Mouse (Mus musculus): ENCODE data around the gene Tmbim4. TPM values are rescaled to one million over a fixed set of nuclear protein-coding genes. Genes with fewer than 3 reads are reported as not detected.
A peak's percentile ranks its signal among the peaks of the same experiment; 100 is the strongest.

Gene Tmbim4
- total and polyA plus RNA-seq, 3 experiments: 65.2 to 92.5 (median 74.0) TPM

GRCm38 (mm10) chr10:120231718-120232117 lies 30.3 kb downstream of the Tmbim4 start:
- Histone ChIP-seq H3K4me3 (ENCODE audit: low read depth, low read length) (no peak overlapping the region), H3K27me3 (ENCODE audit: insufficient read depth, low read length) (peaks cover 2% of the 10 kb centered on the region; the same call in 1 of the 2 replicates), H3K36me3 (replicated peaks) (peaks cover 55% of the 10 kb centered on the region), H3K4me1 (ENCODE audit: insufficient read depth, low read depth, low read length) (peaks cover 29% of the 10 kb centered on the region), H3K9me3 (replicated peaks) (no peaks in the 10 kb centered on the region)
- DNase-seq (ENCODE audit: low spot score): peak; percentile 23
- no peak for TF ChIP-seq GATA2 (IDR thresholded peaks at IDR 0.05; ENCODE audit: borderline replicate concordance, low read depth, low read length)
- peak; percentile 69 for TF ChIP-seq CTCF (IDR thresholded peaks at IDR 0.05; ENCODE audit: low read depth, low read length)
- no peak for ATAC-seq (ENCODE audit: extremely low read depth, insufficient number of reproducible peaks, low FRiP score, poor library complexity, severe bottlenecking)

GRCm38 (mm10) chr10:120233655-120234367 lies 32.4 kb downstream of the Tmbim4 start:
- DNase-seq (ENCODE audit: low spot score) (peak; percentile 25), ATAC-seq (ENCODE audit: extremely low read depth, insufficient number of reproducible peaks, low FRiP score, poor library complexity, severe bottlenecking) (no peak; the same call in 1 of the 2 replicates)
- Histone ChIP-seq H3K4me3 (ENCODE audit: low read depth, low read length) (no peak overlapping the region), H3K9me3 (replicated peaks) (no peaks in the 10 kb centered on the region), H3K36me3 (replicated peaks) (peaks cover 46% of the 10 kb centered on the region), H3K4me1 (ENCODE audit: insufficient read depth, low read depth, low read length) (peaks cover 20% of the 10 kb centered on the region), H3K27me3 (ENCODE audit: insufficient read depth, low read length) (peaks cover 8% of the 10 kb centered on the region)
- TF ChIP-seq CTCF (IDR thresholded peaks at IDR 0.05; ENCODE audit: low read depth, low read length) (peak; percentile 32), GATA2 (IDR thresholded peaks at IDR 0.05; ENCODE audit: borderline replicate concordance, low read depth, low read length) (no peak), TAL1 (conservative IDR thresholded peaks at IDR 0.05; ENCODE audit: low read depth, low read length) (no peak)

GRCm38 (mm10) chr10:120236855-120237254 lies 35.5 kb downstream of the Tmbim4 start:
- H3K27me3 ChIP-seq (ENCODE audit: insufficient read depth, low read length): peaks cover 13% of the 10 kb centered on the region; the same call in 1 of the 2 replicates
- no peak for DNase-seq (ENCODE audit: low spot score)
- peaks cover 3% of the 10 kb centered on the region for H3K4me1 ChIP-seq (ENCODE audit: insufficient read depth, low read depth, low read length)
- ATAC-seq (ENCODE audit: extremely low read depth, insufficient number of reproducible peaks, low FRiP score, poor library complexity, severe bottlenecking): no peak
- peaks cover 20% of the 10 kb centered on the region for H3K36me3 ChIP-seq (replicated peaks)
- no peak for TF ChIP-seq POLR2AphosphoS5 (IDR thresholded peaks at IDR 0.05; ENCODE audit: insufficient replicate concordance, low read depth, low read length)
- no peak for TF ChIP-seq GATA1 (IDR thresholded peaks at IDR 0.05; ENCODE audit: borderline replicate concordance, low read length)
- no peak overlapping the region for H3K4me3 ChIP-seq (ENCODE audit: low read depth, low read length)
- no peaks in the 10 kb centered on the region for H3K9me3 ChIP-seq (replicated peaks)

GRCm38 (mm10) chr10:120238241-120238640 lies 36.9 kb downstream of the Tmbim4 start:
- DNase-seq (ENCODE audit: low spot score): no peak
- H3K27me3 ChIP-seq (ENCODE audit: insufficient read depth, low read length): peaks cover 13% of the 10 kb centered on the region; the same call in 1 of the 2 replicates

GRCm38 (mm10) chr10:120239476-120239875 lies 38.1 kb downstream of the Tmbim4 start:
- no peak overlapping the region for H3K4me3 ChIP-seq (ENCODE audit: low read depth, low read length)
- H3K27me3 ChIP-seq (ENCODE audit: insufficient read depth, low read length): peaks cover 13% of the 10 kb centered on the region; the same call in 1 of the 2 replicates
- H3K9me3 ChIP-seq (replicated peaks): no peaks in the 10 kb centered on the region
- no peaks in the 10 kb centered on the region for H3K4me1 ChIP-seq (ENCODE audit: insufficient read depth, low read depth, low read length)
- ATAC-seq (ENCODE audit: extremely low read depth, insufficient number of reproducible peaks, low FRiP score, poor library complexity, severe bottlenecking) (no peak), DNase-seq (ENCODE audit: low spot score) (no peak)
- H3K36me3 ChIP-seq (replicated peaks): no peaks in the 10 kb centered on the region
- TF ChIP-seq GATA2 (IDR thresholded peaks at IDR 0.05; ENCODE audit: borderline replicate concordance, low read depth, low read length) (no peak), GATA1 (IDR thresholded peaks at IDR 0.05; ENCODE audit: borderline replicate concordance, low read length) (no peak), CTCF (IDR thresholded peaks at IDR 0.05; ENCODE audit: low read depth, low read length) (no peak), TAL1 (conservative IDR thresholded peaks at IDR 0.05; ENCODE audit: low read depth, low read length) (no peak), POLR2AphosphoS5 (IDR thresholded peaks at IDR 0.05; ENCODE audit: insufficient replicate concordance, low read depth, low read length) (no peak)

More at GRCm38 (mm10) chr10:120238241-120238640, 36.9 kb downstream of the Tmbim4 start:
- TF ChIP-seq TAL1 (conservative IDR thresholded peaks at IDR 0.05; ENCODE audit: low read depth, low read length) (no peak), CTCF (IDR thresholded peaks at IDR 0.05; ENCODE audit: low read depth, low read length) (no peak), GATA2 (IDR thresholded peaks at IDR 0.05; ENCODE audit: borderline replicate concordance, low read depth, low read length) (no peak), GATA1 (IDR thresholded peaks at IDR 0.05; ENCODE audit: borderline replicate concordance, low read length) (no peak), POLR2AphosphoS5 (IDR thresholded peaks at IDR 0.05; ENCODE audit: insufficient replicate concordance, low read depth, low read length) (no peak)
- peaks cover 7% of the 10 kb centered on the region for H3K36me3 ChIP-seq (replicated peaks)
- H3K4me1 ChIP-seq (ENCODE audit: insufficient read depth, low read depth, low read length): peaks cover 3% of the 10 kb centered on the region
- no peak overlapping the region for H3K4me3 ChIP-seq (ENCODE audit: low read depth, low read length)
- ATAC-seq (ENCODE audit: extremely low read depth, insufficient number of reproducible peaks, low FRiP score, poor library complexity, severe bottlenecking): no peak
- no peaks in the 10 kb centered on the region for H3K9me3 ChIP-seq (replicated peaks)

GRCm38 (mm10) chr10:120242421-120242820 lies 41.0 kb downstream of the Tmbim4 start:
- Histone ChIP-seq H3K27me3 (ENCODE audit: insufficient read depth, low read length) (peaks cover 11% of the 10 kb centered on the region; the same call in 1 of the 2 replicates), H3K36me3 (replicated peaks) (no peaks in the 10 kb centered on the region), H3K9me3 (replicated peaks) (no peaks in the 10 kb centered on the region), H3K4me1 (ENCODE audit: insufficient read depth, low read depth, low read length) (peaks cover 3% of the 10 kb centered on the region), H3K4me3 (ENCODE audit: low read depth, low read length) (no peak overlapping the region)
- no peak for ATAC-seq (ENCODE audit: extremely low read depth, insufficient number of reproducible peaks, low FRiP score, poor library complexity, severe bottlenecking)
- DNase-seq (ENCODE audit: low spot score): no peak
- TF ChIP-seq POLR2AphosphoS5 (IDR thresholded peaks at IDR 0.05; ENCODE audit: insufficient replicate concordance, low read depth, low read length): no peak
- no peak for TF ChIP-seq GATA2 (IDR thresholded peaks at IDR 0.05; ENCODE audit: borderline replicate concordance, low read depth, low read length)
- TF ChIP-seq TAL1 (conservative IDR thresholded peaks at IDR 0.05; ENCODE audit: low read depth, low read length): no peak
- TF ChIP-seq CTCF (IDR thresholded peaks at IDR 0.05; ENCODE audit: low read depth, low read length): no peak
- TF ChIP-seq GATA1 (IDR thresholded peaks at IDR 0.05; ENCODE audit: borderline replicate concordance, low read length): no peak

All from G1E (cell line).